Mouse (Mus musculus) bone marrow macrophage, adult 2 months (primary cell): ENCODE measurements at regions not wholly inside any gene's neighbourhood (a gene's known extent, or its start where the extent isn't known, plus 50 kb on each side); places are given as distances from the start of the nearest gene placed in this dataset.

Experiments
- H3K27ac ChIP-seq: 2 replicates; pipeline ENCODE4 v1.5.1; 2012; ENCODE audit warnings: low read depth, low read length; ENCODE audit not compliant: insufficient read depth
- H3K4me1 ChIP-seq: 2 replicates; pipeline ENCODE4 v1.6.1; 2012; ENCODE audit warnings: low read length; ENCODE audit not compliant: control insufficient read depth, insufficient read depth
- H3K4me3 ChIP-seq: 2 replicates; pipeline ENCODE4 v1.5.1; 2012; ENCODE audit warnings: mild to moderate bottlenecking, low read length, moderate library complexity; ENCODE audit not compliant: insufficient read depth
- CTCF ChIP-seq: IDR thresholded peaks from 2 replicates; pipeline ENCODE4 v1.5.1; 2012; ENCODE audit warnings: low read depth, mild to moderate bottlenecking, low read length, moderate library complexity
- POLR2A ChIP-seq: IDR thresholded peaks from 2 replicates; pipeline ENCODE4 v1.6.1; 2012; ENCODE audit warnings: mild to moderate bottlenecking, low read depth, low read length, borderline replicate concordance

GRCm38 (mm10) chr9:50395543-50395942 lies 50.8 kb upstream of the Rpl10-ps3 start:
- H3K4me1 ChIP-seq = no peaks in the 10 kb centered on the region
- TF ChIP-seq POLR2A (no peak), CTCF (no peak)
- H3K27ac ChIP-seq = no peak overlapping the region
- H3K4me3 ChIP-seq = no peak overlapping the region

- no peak overlapping the region for H3K27ac ChIP-seq
- no peaks in the 10 kb centered on the region for H3K4me1 ChIP-seq
- no peak overlapping the region for H3K4me3 ChIP-seq
- TF ChIP-seq CTCF (no peak), POLR2A (no peak)
These were observed 51.3 kb upstream of the Rpl10-ps3 start for GRCm38 (mm10) chr9:50396051-50396450.

- H3K4me1 ChIP-seq = no peaks in the 10 kb centered on the region
- no peak overlapping the region for H3K27ac ChIP-seq
- no peak overlapping the region for H3K4me3 ChIP-seq
- TF ChIP-seq CTCF = no peak
- TF ChIP-seq POLR2A = no peak
These were observed 63.6 kb upstream of the Rpl10-ps3 start for GRCm38 (mm10) chr9:50408396-50408795.

GRCm38 (mm10) chr9:50408845-50409244 lies 64.1 kb upstream of the Rpl10-ps3 start:
- no peaks in the 10 kb centered on the region for H3K4me1 ChIP-seq
- H3K4me3 ChIP-seq = no peak overlapping the region
- TF ChIP-seq CTCF (no peak), POLR2A (no peak)
- no peak overlapping the region for H3K27ac ChIP-seq

GRCm38 (mm10) chr9:50412986-50413385 lies 68.2 kb upstream of the Rpl10-ps3 start:
- H3K4me3 ChIP-seq = no peak overlapping the region
- TF ChIP-seq POLR2A (no peak), CTCF (no peak)
- no peak overlapping the region for H3K27ac ChIP-seq
- no peaks in the 10 kb centered on the region for H3K4me1 ChIP-seq

- Histone ChIP-seq H3K27ac (no peak overlapping the region), H3K4me1 (no peaks in the 10 kb centered on the region), H3K4me3 (no peak overlapping the region)
- TF ChIP-seq CTCF (no peak), POLR2A (no peak)
These were observed 69.0 kb upstream of the Rpl10-ps3 start for GRCm38 (mm10) chr9:50413514-50414335.

- TF ChIP-seq POLR2A = no peak
- no peak for TF ChIP-seq CTCF
- Histone ChIP-seq H3K4me3 (no peak overlapping the region), H3K27ac (no peak overlapping the region), H3K4me1 (no peaks in the 10 kb centered on the region)
These were observed 70.1 kb upstream of the Rpl10-ps3 start for GRCm38 (mm10) chr9:50414796-50415340.

- H3K4me3 ChIP-seq = no peak overlapping the region
- no peak for TF ChIP-seq POLR2A
- no peak for TF ChIP-seq CTCF
- no peak overlapping the region for H3K27ac ChIP-seq
- no peaks in the 10 kb centered on the region for H3K4me1 ChIP-seq
These were observed 71.9 kb upstream of the Rpl10-ps3 start for GRCm38 (mm10) chr9:50416677-50417076.

GRCm38 (mm10) chr9:50421061-50421460 lies 73.3 kb upstream of the Plet1 start:
- TF ChIP-seq POLR2A = no peak
- no peak for TF ChIP-seq CTCF
- no peak overlapping the region for H3K27ac ChIP-seq
- H3K4me3 ChIP-seq = no peak overlapping the region
- no peaks in the 10 kb centered on the region for H3K4me1 ChIP-seq

- H3K4me3 ChIP-seq = no peak overlapping the region
- TF ChIP-seq POLR2A (no peak), CTCF (no peak)
- H3K4me1 ChIP-seq = no peaks in the 10 kb centered on the region
- H3K27ac ChIP-seq = no peak overlapping the region
These were observed 72.6 kb upstream of the Plet1 start for GRCm38 (mm10) chr9:50421572-50422285.
